Mouse (Mus musculus) activated CD4-positive, CD25-positive, alpha-beta regulatory T cell (primary cell): ENCODE results near the gene Mrpl50. TPM values are rescaled to one million over a fixed set of nuclear protein-coding genes. Genes with fewer than 3 reads are reported as not detected.

Experiments
- polyA plus RNA-seq, 2 experiments: library from polyadenylated mRNA; unstranded; fragments of 100-300 nt; shearing (Covaris generic); gene quantifications; one replicate each; pipeline ENCODE4 v1.2.1; 2017

Gene Mrpl50
- 10 to 100 TPM; 23.7 to 32.7 TPM for polyA plus RNA-seq

DNA sequence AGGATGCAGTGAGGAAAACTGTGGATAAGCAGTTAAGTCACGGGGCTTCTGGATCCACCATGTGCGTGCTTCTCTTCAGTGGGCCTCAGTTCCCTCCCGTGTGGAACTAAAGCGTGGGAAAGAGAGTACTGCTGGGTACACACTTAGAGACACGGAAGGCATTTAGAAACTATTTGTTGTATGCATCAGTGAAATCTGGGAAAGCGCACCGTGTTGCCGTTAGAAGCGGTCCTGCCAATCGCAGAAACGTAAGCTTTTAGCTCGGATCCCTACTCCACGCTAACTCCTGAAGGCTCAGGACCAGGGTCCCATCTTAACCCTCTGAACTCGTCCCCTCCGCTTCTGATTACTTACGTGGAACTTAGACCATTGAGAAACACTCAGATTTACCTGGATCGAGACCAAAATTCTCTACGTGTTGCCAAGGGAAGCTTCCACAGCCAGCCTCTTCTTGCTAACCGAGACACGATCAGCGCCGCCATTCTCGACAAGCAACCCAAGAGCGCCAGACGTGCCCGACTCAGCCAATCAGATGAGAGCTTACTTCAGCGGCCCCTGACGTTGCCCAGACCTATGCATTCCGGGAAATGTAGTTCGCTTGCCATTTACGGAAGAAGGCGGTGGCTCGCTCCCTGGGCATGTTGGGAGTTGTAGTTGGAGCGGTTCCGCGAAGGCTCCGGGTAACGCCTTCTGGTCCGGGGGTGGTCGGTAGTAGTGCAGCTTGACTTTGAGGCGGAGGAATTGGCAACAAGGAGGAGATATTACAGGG, at the start of gene Mrpl50, which contains the start of gene Zfp189:
TSS of gene Mrpl50 (minus strand) at position 522 of the 769 bp plus-strand sequence.
TSS of gene Zfp189 (plus strand) at position 605 of the 769 bp plus-strand sequence.

DNA sequence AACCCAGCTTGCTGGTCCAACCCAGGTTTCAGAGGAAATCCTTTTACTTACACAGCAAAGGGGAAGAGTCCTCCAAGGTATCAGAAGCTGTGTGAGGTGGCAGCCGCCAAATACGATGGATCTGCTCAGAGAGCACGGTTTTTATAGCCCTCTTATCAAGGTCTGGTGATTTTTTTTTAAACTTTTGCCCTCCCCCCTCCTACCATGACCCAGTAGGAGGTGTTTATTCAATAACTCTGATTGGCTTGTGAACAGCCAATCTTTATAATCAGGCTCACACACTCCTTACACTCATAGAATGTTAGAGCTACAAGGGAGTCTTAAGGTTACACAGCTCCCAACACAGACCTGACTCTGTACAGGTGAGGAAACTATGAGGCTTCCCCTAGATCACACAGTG, 28.5 kb upstream of the Mrpl50 start, which contains the start of gene Aldob:
TSS of gene Aldob (minus strand) at position 164 of the 400 bp plus-strand sequence.

DNA sequence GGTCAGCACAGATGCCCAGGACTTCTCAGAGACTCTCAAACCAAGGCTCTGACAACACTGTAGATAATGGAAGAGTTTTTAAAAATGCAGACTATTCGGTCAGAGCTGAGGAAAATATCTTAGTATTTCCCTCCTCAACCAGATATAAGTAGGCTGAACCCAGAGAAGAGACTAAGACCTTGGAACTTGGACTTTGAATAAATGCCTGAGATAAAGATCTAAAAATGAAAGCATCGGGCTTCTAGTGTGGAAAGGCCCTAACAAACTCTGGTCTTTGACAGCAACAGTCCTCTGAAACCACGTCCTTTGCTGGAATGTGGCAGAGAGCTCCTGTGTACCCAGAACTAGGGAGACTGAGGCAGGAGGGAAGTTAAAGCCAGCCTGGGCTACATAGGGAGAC, 14.5 kb downstream of the Mrpl50 start, which contains the start of gene Baat:
TSS of gene Baat (minus strand) at position 172 of the 400 bp plus-strand sequence.

DNA sequence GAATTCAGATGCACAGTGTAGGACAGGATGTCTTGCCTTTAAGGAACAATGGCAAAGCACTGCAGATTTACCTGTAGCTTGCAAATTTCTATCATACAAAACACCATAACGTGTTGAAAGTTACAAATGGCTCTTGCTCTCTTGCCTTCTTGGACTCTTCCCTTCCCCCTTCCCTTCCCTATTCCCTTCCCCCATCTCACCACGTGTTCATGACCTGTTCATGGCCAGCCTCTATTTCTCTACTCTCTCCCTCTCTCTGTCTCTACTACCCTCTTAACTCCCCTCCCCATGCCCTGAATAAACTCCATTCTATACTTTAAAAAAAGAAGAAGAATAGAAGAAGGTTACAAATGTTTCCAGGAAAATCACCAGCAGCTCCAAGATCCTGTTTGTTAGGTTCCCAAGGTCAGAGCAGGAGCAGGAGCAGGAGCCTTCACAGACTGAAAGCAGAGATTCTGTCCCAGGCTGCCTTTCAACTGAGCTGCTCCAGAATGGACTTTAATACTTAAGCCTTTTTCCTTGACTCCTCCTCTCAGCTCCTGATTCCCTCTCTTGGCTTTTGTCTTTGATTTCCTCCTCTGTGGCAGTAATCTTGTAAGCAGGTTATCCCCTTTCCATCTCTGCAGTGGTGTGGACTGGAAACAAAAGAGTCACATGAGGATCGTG, 47.3 kb downstream of the Mrpl50 start, which contains the start of gene Acnat1:
TSS of gene Acnat1 (minus strand) at position 478 of the 666 bp plus-strand sequence.

Other genes starting within 250 kb of the Mrpl50 start
- gene Acnat2, start 112.9 kb downstream of the Mrpl50 start, polyA plus RNA-seq: under 1 TPM in 1 of 2 experiments, not detected in 1; 0.31 TPM
- gene Acnat1, start 47.2 kb downstream of the Mrpl50 start, polyA plus RNA-seq: under 1 TPM; 0.26 to 0.31 TPM
- gene Baat, start 14.5 kb downstream of the Mrpl50 start, polyA plus RNA-seq: under 1 TPM in 1 of 2 experiments, not detected in 1; 0.41 TPM
- 1 to 10 TPM; 2.5 to 3.0 TPM for gene Zfp189, start 83 bp upstream of the Mrpl50 start, polyA plus RNA-seq
- gene Aldob, start 28.5 kb upstream of the Mrpl50 start, polyA plus RNA-seq: under 1 TPM in 1 of 2 experiments, not detected in 1; 0.11 TPM
- under 1 TPM in 1 of 2 experiments, not detected in 1; 0.32 TPM for gene Tmem246, start 76.8 kb upstream of the Mrpl50 start, polyA plus RNA-seq
- 10 to 100 TPM; 40.6 to 57.2 TPM for gene Rnf20, start 110.9 kb upstream of the Mrpl50 start, polyA plus RNA-seq
- gene Ppp3r2, start 160.9 kb upstream of the Mrpl50 start, polyA plus RNA-seq: under 1 TPM in 1 of 2 experiments, not detected in 1; 0.29 TPM